Mouse (Mus musculus): ENCODE measurements at regions not wholly inside any gene's neighbourhood (a gene's known extent, or its start where the extent isn't known, plus 50 kb on each side); places are given as distances from the start of the nearest gene placed in this dataset.

DNA sequence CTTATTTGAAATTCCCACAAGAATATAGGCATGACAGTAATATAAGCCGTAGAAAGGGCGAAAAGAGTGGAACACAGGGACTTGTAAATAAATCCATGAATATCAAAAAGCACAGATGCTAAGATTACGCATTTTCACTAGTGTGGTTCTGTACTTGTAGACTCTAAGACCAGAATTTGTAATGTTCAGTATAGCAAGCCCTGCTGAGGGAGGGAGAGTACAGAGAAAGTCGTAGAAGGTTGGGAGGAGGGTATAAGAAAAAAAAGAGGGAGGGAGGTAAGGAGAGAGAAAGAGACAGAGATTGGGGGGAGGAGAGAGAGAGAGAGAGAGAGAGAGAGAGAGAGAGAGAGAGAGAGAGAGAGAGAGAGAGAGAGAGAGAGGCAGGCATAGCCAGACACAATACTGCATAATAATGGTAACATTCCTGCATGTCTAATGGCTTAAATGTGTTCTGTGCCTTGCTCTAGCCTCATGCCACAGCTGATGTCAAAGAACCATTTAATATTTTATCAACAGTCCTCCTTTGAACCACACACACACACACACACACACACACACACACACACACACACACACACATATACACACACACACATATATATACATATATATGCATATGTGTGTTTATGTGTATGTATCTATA lies 354.1 kb upstream of the Tmem161b start:
- no peaks in the 10 kb centered on the region for H3K9me3 ChIP-seq (ENCODE audit: control insufficient read depth, low read length)
- no peak overlapping the region for H3K4me2 ChIP-seq (ENCODE audit: low read depth, low read length, severe bottlenecking)
- H3K36me3 ChIP-seq (ENCODE audit: control insufficient read depth, insufficient read depth, low read length): no peaks in the 10 kb centered on the region
- 73% methylated on average over 4 of the region's 4 CpGs for WGBS
- no peak overlapping the region for H3K4me3 ChIP-seq (ENCODE audit: low read depth, low read length)
- DNase-seq (ENCODE audit: low spot score): no peak
- H3K4me1 ChIP-seq (replicated peaks; ENCODE audit: control insufficient read depth, insufficient read depth, low read length): peaks cover 3% of the 10 kb centered on the region
- H3K27ac ChIP-seq (ENCODE audit: low read depth, low read length): no peak overlapping the region
- ATAC-seq (replicated peaks; ENCODE audit: low FRiP score): peak; percentile 50; the same call in 1 of the 2 replicates
- H3K27me3 ChIP-seq (ENCODE audit: control insufficient read depth, insufficient read depth, low read length): no peaks in the 10 kb centered on the region
- no peak overlapping the region for H3K9ac ChIP-seq (ENCODE audit: low read length)

DNA sequence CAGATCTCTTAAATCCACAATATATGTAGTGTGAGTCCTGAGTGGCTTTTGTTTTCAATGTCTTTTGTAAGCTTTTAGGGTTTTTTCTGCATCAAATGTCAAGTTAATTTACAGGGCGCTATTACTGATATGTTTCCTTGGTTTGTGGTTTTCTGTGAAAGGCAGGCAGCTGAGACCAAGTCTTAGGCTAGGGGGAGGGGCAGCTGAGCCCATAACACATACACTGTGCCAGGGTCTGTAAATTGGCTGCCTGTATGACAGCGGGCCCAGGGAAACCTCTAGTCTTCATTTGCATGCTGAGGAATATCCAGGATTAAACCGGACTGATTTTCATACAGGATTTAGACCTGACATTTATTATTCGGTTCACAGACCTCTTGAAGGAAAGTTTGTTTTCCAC lies 353.2 kb upstream of the Tmem161b start:
- WGBS: 27% methylated on average over 4 of the region's 4 CpGs
- DNase-seq (ENCODE audit: low spot score): peak; percentile 65
- Histone ChIP-seq H3K9me3 (ENCODE audit: control insufficient read depth, low read length) (no peaks in the 10 kb centered on the region), H3K4me3 (ENCODE audit: low read depth, low read length) (no peak overlapping the region), H3K36me3 (ENCODE audit: control insufficient read depth, insufficient read depth, low read length) (no peaks in the 10 kb centered on the region), H3K4me1 (replicated peaks; ENCODE audit: control insufficient read depth, insufficient read depth, low read length) (peaks cover 6% of the 10 kb centered on the region), H3K4me2 (ENCODE audit: low read depth, low read length, severe bottlenecking) (no peak overlapping the region), H3K27ac (ENCODE audit: low read depth, low read length) (peak overlapping the region; percentile 67; the same call in 1 of the 2 replicates), H3K27me3 (ENCODE audit: control insufficient read depth, insufficient read depth, low read length) (no peaks in the 10 kb centered on the region), H3K9ac (ENCODE audit: low read length) (no peak overlapping the region)
- peak; percentile 88 for ATAC-seq (replicated peaks; ENCODE audit: low FRiP score)

DNA sequence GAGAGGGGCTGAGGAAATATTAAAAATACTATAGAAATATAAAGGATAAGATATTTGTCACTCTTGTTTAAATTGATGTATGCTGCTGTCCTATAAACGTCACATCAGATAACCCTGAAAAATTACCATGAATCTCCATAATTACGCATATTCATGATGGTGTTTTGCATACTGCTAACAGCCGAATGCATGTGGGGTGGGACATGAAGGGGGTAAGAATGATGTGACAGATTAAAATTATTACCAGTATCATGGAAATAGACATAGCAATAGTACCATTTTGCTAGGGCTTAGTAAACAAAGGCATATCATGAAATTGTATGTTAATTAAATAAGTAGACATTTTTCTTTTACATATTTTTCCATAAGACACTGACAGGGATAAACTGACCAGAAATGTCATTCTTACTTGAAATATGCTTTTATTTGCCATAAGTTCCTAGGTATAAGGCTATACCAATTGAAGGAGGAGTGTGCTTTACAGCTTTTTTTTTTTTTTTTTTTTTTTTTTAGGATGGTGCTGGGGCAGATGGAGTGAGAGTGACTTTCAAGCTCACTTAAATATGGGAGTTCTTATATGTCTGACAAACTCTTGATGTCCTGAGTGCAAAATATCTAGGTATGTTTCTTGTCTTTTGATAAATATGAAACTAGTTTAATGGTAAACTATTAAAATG lies 349.8 kb upstream of the Tmem161b start:
- DNase-seq (ENCODE audit: low spot score): no peak
- H3K4me2 ChIP-seq (ENCODE audit: low read depth, low read length, severe bottlenecking): no peak overlapping the region
- no peak overlapping the region; the same call in 1 of the 2 replicates for H3K27ac ChIP-seq (ENCODE audit: low read depth, low read length)
- no peak for ATAC-seq (replicated peaks; ENCODE audit: low FRiP score)
- no peak overlapping the region for H3K9ac ChIP-seq (ENCODE audit: low read length)
- H3K36me3 ChIP-seq (ENCODE audit: control insufficient read depth, insufficient read depth, low read length): no peaks in the 10 kb centered on the region
- peaks cover 4% of the 10 kb centered on the region for H3K4me1 ChIP-seq (replicated peaks; ENCODE audit: control insufficient read depth, insufficient read depth, low read length)
- H3K4me3 ChIP-seq (ENCODE audit: low read depth, low read length): no peak overlapping the region
- H3K27me3 ChIP-seq (ENCODE audit: control insufficient read depth, insufficient read depth, low read length): no peaks in the 10 kb centered on the region
- no peaks in the 10 kb centered on the region for H3K9me3 ChIP-seq (ENCODE audit: control insufficient read depth, low read length)
- WGBS: 51% methylated on average over 3 of the region's 3 CpGs

DNA sequence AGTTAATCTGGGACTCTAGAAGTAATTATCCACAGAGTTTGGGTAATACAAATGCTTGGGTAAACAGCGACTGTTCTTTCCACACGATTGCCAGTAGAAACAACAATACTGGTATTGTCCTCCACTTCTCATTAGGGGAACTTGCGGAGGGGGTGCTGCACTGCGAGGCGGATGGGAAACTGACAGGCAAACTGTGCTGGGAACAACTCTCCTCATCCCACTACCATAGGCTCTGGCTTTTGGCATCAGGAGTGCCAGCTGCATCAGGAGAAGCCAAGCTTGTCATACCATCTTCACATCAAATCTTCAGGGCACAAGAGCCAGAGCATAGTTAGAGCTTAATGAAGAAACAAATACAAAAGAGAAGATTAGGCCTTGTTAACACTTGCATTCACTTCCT lies 349.2 kb upstream of the Tmem161b start:
- Histone ChIP-seq H3K9me3 (ENCODE audit: control insufficient read depth, low read length) (no peaks in the 10 kb centered on the region), H3K4me3 (ENCODE audit: low read depth, low read length) (no peak overlapping the region), H3K27ac (ENCODE audit: low read depth, low read length) (peak overlapping the region; percentile 66; the same call in 1 of the 2 replicates), H3K27me3 (ENCODE audit: control insufficient read depth, insufficient read depth, low read length) (no peaks in the 10 kb centered on the region), H3K9ac (ENCODE audit: low read length) (no peak overlapping the region), H3K4me2 (ENCODE audit: low read depth, low read length, severe bottlenecking) (no peak overlapping the region), H3K36me3 (ENCODE audit: control insufficient read depth, insufficient read depth, low read length) (no peaks in the 10 kb centered on the region), H3K4me1 (replicated peaks; ENCODE audit: control insufficient read depth, insufficient read depth, low read length) (peaks cover 4% of the 10 kb centered on the region)
- ATAC-seq (replicated peaks; ENCODE audit: low FRiP score) (peak; percentile 81), DNase-seq (ENCODE audit: low spot score) (peak; percentile 72)
- 6% methylated on average over 5 of the region's 5 CpGs for WGBS

DNA sequence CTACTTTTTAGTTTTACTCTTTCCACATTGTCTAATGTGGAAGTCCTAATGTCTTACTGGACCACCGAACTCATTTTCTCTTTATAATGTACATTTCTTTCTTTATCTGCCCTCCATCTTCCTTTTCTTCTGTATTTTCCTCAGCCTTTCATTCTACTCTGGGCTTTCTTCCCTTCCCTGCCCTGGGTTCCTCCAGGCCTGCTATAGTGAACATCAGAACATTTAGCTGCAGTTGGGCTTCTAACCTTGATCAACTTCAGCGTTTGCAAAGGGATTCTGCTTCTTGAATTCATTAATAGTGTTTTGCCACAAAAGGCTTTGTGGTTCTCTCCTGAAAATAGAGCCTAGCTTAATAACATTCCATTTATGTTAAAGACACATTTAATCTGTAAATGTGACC lies 342.5 kb upstream of the Tmem161b start:
- no peak overlapping the region for H3K9ac ChIP-seq (ENCODE audit: low read length)
- H3K36me3 ChIP-seq (ENCODE audit: control insufficient read depth, insufficient read depth, low read length): no peaks in the 10 kb centered on the region
- H3K27ac ChIP-seq (ENCODE audit: low read depth, low read length): peak overlapping the region; percentile 31
- no peak overlapping the region for H3K4me3 ChIP-seq (ENCODE audit: low read depth, low read length)
- no peak overlapping the region for H3K4me2 ChIP-seq (ENCODE audit: low read depth, low read length, severe bottlenecking)
- H3K4me1 ChIP-seq (replicated peaks; ENCODE audit: control insufficient read depth, insufficient read depth, low read length): peaks cover 7% of the 10 kb centered on the region; the same call in 1 of the 2 replicates
- H3K27me3 ChIP-seq (ENCODE audit: control insufficient read depth, insufficient read depth, low read length): no peaks in the 10 kb centered on the region
- DNase-seq (ENCODE audit: low spot score) (no peak), ATAC-seq (replicated peaks; ENCODE audit: low FRiP score) (no peak)
- no peaks in the 10 kb centered on the region for H3K9me3 ChIP-seq (ENCODE audit: control insufficient read depth, low read length)
- WGBS: 42% methylated on average over 2 of the region's 2 CpGs

DNA sequence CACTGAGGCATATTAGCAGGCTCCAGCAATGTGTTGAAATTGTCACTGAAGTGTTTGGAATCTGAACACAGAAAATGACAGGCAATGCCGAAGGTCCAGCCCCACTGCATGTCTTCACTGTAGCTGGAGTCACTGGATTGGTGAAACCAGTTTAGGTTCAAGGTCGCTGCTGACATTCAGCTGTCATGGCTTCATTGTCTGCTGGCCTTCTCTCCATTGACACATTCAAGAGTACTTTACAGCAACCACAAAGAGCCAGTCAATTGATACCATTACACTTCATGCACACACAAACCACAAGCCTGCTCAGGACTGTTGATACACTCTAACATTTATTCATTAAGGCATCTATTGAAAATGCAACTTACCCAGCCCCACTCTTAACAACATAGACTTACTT lies 341.8 kb upstream of the Tmem161b start:
- Histone ChIP-seq H3K4me2 (ENCODE audit: low read depth, low read length, severe bottlenecking) (no peak overlapping the region), H3K9ac (ENCODE audit: low read length) (no peak overlapping the region), H3K4me1 (replicated peaks; ENCODE audit: control insufficient read depth, insufficient read depth, low read length) (peaks cover 7% of the 10 kb centered on the region; the same call in 1 of the 2 replicates), H3K36me3 (ENCODE audit: control insufficient read depth, insufficient read depth, low read length) (no peaks in the 10 kb centered on the region), H3K9me3 (ENCODE audit: control insufficient read depth, low read length) (no peaks in the 10 kb centered on the region), H3K4me3 (ENCODE audit: low read depth, low read length) (no peak overlapping the region), H3K27ac (ENCODE audit: low read depth, low read length) (peak overlapping the region; percentile 4), H3K27me3 (ENCODE audit: control insufficient read depth, insufficient read depth, low read length) (no peaks in the 10 kb centered on the region)
- WGBS: 23% methylated on average over 2 of the region's 2 CpGs
- peak; percentile 80 for ATAC-seq (replicated peaks; ENCODE audit: low FRiP score)
- DNase-seq (ENCODE audit: low spot score): peak; percentile 66

DNA sequence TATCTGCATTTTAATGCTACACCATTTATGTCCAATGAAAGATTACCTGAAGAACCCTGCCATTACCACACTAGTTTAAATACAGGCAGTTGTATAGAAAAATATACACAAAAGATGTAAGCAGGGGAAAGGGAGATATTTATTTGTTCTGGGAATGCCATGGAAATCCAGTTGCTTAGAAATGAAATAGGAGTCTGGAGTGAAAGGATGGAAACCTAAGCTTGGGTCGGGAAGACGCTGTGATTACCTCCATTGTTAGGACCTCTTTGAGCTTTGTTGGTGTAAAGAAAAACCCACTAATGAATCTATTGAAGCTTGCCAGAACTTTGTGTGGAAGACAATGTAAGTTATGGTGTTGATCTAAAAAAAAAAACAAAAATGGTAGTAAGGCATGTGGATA lies 341.3 kb upstream of the Tmem161b start:
- H3K27me3 ChIP-seq (ENCODE audit: control insufficient read depth, insufficient read depth, low read length): no peaks in the 10 kb centered on the region
- H3K27ac ChIP-seq (ENCODE audit: low read depth, low read length): peak overlapping the region; percentile 4
- DNase-seq (ENCODE audit: low spot score) (no peak), ATAC-seq (replicated peaks; ENCODE audit: low FRiP score) (peak; percentile 10)
- H3K9ac ChIP-seq (ENCODE audit: low read length): no peak overlapping the region
- no peaks in the 10 kb centered on the region for H3K36me3 ChIP-seq (ENCODE audit: control insufficient read depth, insufficient read depth, low read length)
- no peak overlapping the region for H3K4me2 ChIP-seq (ENCODE audit: low read depth, low read length, severe bottlenecking)
- no peak overlapping the region for H3K4me3 ChIP-seq (ENCODE audit: low read depth, low read length)
- H3K9me3 ChIP-seq (ENCODE audit: control insufficient read depth, low read length): no peaks in the 10 kb centered on the region
- 14% methylated on average over 2 of the region's 2 CpGs for WGBS
- H3K4me1 ChIP-seq (replicated peaks; ENCODE audit: control insufficient read depth, insufficient read depth, low read length): peaks cover 7% of the 10 kb centered on the region; the same call in 1 of the 2 replicates

DNA sequence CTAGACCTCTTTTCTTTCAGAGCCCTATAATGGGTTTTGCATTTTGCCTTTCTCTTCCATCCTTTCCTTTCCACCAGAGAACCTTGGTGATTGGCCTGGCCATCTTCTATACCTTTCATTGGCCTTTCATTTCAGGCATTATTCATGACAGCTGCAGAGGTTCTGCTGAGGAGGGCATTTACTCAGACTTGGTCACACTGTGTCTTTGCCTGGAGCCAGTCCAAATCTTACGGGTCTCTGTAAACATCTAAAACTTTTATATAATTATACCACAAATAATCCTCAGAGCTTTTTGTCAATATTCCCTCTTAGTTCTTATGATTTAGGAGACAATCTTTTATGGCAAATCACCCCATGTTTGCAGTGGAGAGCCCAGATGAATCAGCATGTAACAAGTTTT lies 339.3 kb upstream of the Tmem161b start:
- Histone ChIP-seq H3K4me3 (ENCODE audit: low read depth, low read length) (no peak overlapping the region), H3K4me1 (replicated peaks; ENCODE audit: control insufficient read depth, insufficient read depth, low read length) (peaks cover 11% of the 10 kb centered on the region), H3K9ac (ENCODE audit: low read length) (no peak overlapping the region), H3K27ac (ENCODE audit: low read depth, low read length) (peak overlapping the region; percentile 31; the same call in 1 of the 2 replicates), H3K27me3 (ENCODE audit: control insufficient read depth, insufficient read depth, low read length) (no peaks in the 10 kb centered on the region), H3K36me3 (ENCODE audit: control insufficient read depth, insufficient read depth, low read length) (no peaks in the 10 kb centered on the region), H3K4me2 (ENCODE audit: low read depth, low read length, severe bottlenecking) (no peak overlapping the region), H3K9me3 (ENCODE audit: control insufficient read depth, low read length) (no peaks in the 10 kb centered on the region)
- no peak for DNase-seq (ENCODE audit: low spot score)
- ATAC-seq (replicated peaks; ENCODE audit: low FRiP score): no peak
- WGBS: 61% methylated on average over 1 of the region's 1 CpGs

DNA sequence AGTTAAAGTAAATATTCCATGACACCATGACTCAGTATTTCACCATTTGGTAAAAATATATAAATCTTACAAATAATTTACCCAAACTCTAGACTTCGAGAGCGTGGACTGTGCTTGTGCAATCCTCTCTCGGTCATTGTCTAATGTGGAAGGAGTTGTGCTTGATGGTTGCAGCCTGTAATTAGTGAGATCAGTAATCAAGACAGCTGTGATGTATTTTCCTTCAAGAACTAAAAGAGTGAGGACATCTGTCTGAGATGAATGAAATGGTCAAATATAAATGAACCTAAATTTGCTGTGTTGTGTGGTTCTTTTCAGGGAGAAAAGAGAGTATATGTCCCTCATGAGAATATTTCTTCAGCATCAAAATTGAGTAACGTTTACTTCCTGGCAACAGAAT lies 338.3 kb upstream of the Tmem161b start:
- no peak for DNase-seq (ENCODE audit: low spot score)
- no peaks in the 10 kb centered on the region for H3K36me3 ChIP-seq (ENCODE audit: control insufficient read depth, insufficient read depth, low read length)
- 60% methylated on average over 4 of the region's 4 CpGs for WGBS
- H3K4me2 ChIP-seq (ENCODE audit: low read depth, low read length, severe bottlenecking): no peak overlapping the region
- no peak overlapping the region for H3K4me3 ChIP-seq (ENCODE audit: low read depth, low read length)
- no peak overlapping the region for H3K9ac ChIP-seq (ENCODE audit: low read length)
- H3K27me3 ChIP-seq (ENCODE audit: control insufficient read depth, insufficient read depth, low read length): no peaks in the 10 kb centered on the region
- H3K4me1 ChIP-seq (replicated peaks; ENCODE audit: control insufficient read depth, insufficient read depth, low read length): peaks cover 11% of the 10 kb centered on the region
- H3K9me3 ChIP-seq (ENCODE audit: control insufficient read depth, low read length): no peaks in the 10 kb centered on the region
- ATAC-seq (replicated peaks; ENCODE audit: low FRiP score): no peak
- H3K27ac ChIP-seq (ENCODE audit: low read depth, low read length): peak overlapping the region; percentile 84
